Mouse (Mus musculus) bone marrow, adult 2 months (tissue): Measurements from ENCODE around the gene Dlg1.

Experiments
- CTCF ChIP-seq: fragments of 200-500 bp; IDR thresholded peaks from 2 replicates; pipeline ENCODE4 v1.5.1; 2011; ENCODE audit warnings: low read length, control low read depth; ENCODE audit not compliant: control insufficient read depth, insufficient read depth
- POLR2A ChIP-seq: fragments of 200-500 bp; IDR thresholded peaks from 2 replicates; pipeline ENCODE4 v1.6.1; 2011; ENCODE audit warnings: low read depth, mild to moderate bottlenecking, control low read depth, low read length, borderline replicate concordance; ENCODE audit not compliant: control insufficient read depth

- TF ChIP-seq POLR2A (no peak), CTCF (peak; percentile 78)
Measured at GRCm38 (mm10) chr16:31918248-31918724, 255.0 kb downstream of the Dlg1 start.
